In genomic region chr3:102995605-102996321, GRCm38 (mm10) we compare ENCODE assay signal across 7 mouse cellular contexts. TPM values are rescaled to one million over a fixed set of nuclear protein-coding genes. Genes with fewer than 3 reads are reported as not detected.
A peak's percentile ranks its signal among the peaks of the same experiment; 100 is the strongest.
DNase-seq lines count a peak whose midpoint lies in the region; ATAC-seq and TF ChIP-seq lines count a peak whose summit lies in the region.

Gene Sike1, plus strand, starts transcription at chr3:102995708.

- peak within 1 kb of the TSS; percentile 54 for H3K4me2 ChIP-seq in embryonic facial prominence, embryonic 12.5 days (replicated peaks)
- peak within 1 kb of the TSS; percentile 68 for H3K4me2 ChIP-seq in limb, embryonic 12.5 days
- peak within 1 kb of the TSS; percentile 53 for H3K4me2 ChIP-seq in midbrain, embryonic 15.5 days

- H3K9ac ChIP-seq in embryonic facial prominence, embryonic 12.5 days, result peak within 1 kb of the TSS; percentile 84
- peak within 1 kb of the TSS; percentile 87 for H3K9ac ChIP-seq in limb, embryonic 12.5 days (replicated peaks)
- peak within 1 kb of the TSS; percentile 95 for H3K9ac ChIP-seq in midbrain, embryonic 15.5 days

- TF ChIP-seq POLR2A in kidney, adult 2 months (IDR thresholded peaks at IDR 0.05; ENCODE audit: low read depth, low read length), result peak; percentile 67
- TF ChIP-seq POLR2A in spleen, adult 2 months (IDR thresholded peaks at IDR 0.05; ENCODE audit: low read depth, low read length), result peak; percentile 92

- no peaks in the 10 kb centered on the region for H3K27me3 ChIP-seq in embryonic facial prominence, embryonic 12.5 days
- H3K27me3 ChIP-seq in kidney, adult 2 months (replicated peaks; ENCODE audit: control insufficient read depth, insufficient read depth, low read length), result no peaks in the 10 kb centered on the region
- H3K27me3 ChIP-seq in limb, embryonic 12.5 days, result no peaks in the 10 kb centered on the region; the same call in 1 of the 2 replicates
- no peaks in the 10 kb centered on the region for H3K27me3 ChIP-seq in midbrain, embryonic 15.5 days (replicated peaks)
- no peaks in the 10 kb centered on the region for H3K27me3 ChIP-seq in spleen, adult 2 months (ENCODE audit: control insufficient read depth, insufficient read depth, low read length)

- H3K4me1 ChIP-seq in embryonic facial prominence, embryonic 12.5 days, result peaks cover 4% of the 10 kb centered on the region
- H3K4me1 ChIP-seq in kidney, adult 2 months (ENCODE audit: control insufficient read depth, insufficient read depth, low read length), result peaks cover 4% of the 10 kb centered on the region; the same call in 1 of the 2 replicates
- H3K4me1 ChIP-seq in limb, embryonic 12.5 days (replicated peaks), result peaks cover 14% of the 10 kb centered on the region
- H3K4me1 ChIP-seq in midbrain, embryonic 15.5 days, result peaks cover 19% of the 10 kb centered on the region
- H3K4me1 ChIP-seq in spleen, adult 2 months (ENCODE audit: control insufficient read depth, insufficient read depth, insufficient read length), result peaks cover 3% of the 10 kb centered on the region

- H3K9me3 ChIP-seq in embryonic facial prominence, embryonic 12.5 days, result 0 out of 2 replicates have a peak, but pooled peaks cover 7% of the 10 kb centered on the region
- H3K9me3 ChIP-seq in limb, embryonic 12.5 days, result 0 out of 2 replicates have a peak, but pooled peaks cover 4% of the 10 kb centered on the region
- H3K9me3 ChIP-seq in midbrain, embryonic 15.5 days, result no peaks in the 10 kb centered on the region

- TF ChIP-seq CTCF in kidney, adult 2 months (conservative IDR thresholded peaks at IDR 0.05; ENCODE audit: insufficient read depth, insufficient read length, low read depth, low read length), result no peak
- TF ChIP-seq CTCF in spleen, adult 2 months (IDR thresholded peaks at IDR 0.05; ENCODE audit: extremely low read depth, insufficient read depth, insufficient read length, insufficient replicate concordance), result no peak

- DNase-seq in adrenal gland, postnatal 25 days, result peak; percentile 95
- peak; percentile 97 to 98 for DNase-seq in heart, adult 18-20 months
- DNase-seq in kidney, adult 2 months, result peak; percentile 97
- peak; percentile 90 to 96 for DNase-seq in spleen, adult 2 months (ENCODE audit: low read depth in 1 of 2, low spot score in 2 of 2)

- H3K36me3 ChIP-seq in embryonic facial prominence, embryonic 12.5 days, result peaks cover 25% of the 10 kb centered on the region
- H3K36me3 ChIP-seq in kidney, adult 2 months (ENCODE audit: control insufficient read depth, insufficient read depth, low read length), result no peaks in the 10 kb centered on the region
- peaks cover 28% of the 10 kb centered on the region for H3K36me3 ChIP-seq in limb, embryonic 12.5 days
- peaks cover 28% of the 10 kb centered on the region for H3K36me3 ChIP-seq in midbrain, embryonic 15.5 days (replicated peaks)
- peaks cover 17% of the 10 kb centered on the region for H3K36me3 ChIP-seq in spleen, adult 2 months (ENCODE audit: control insufficient read depth, insufficient read depth, low read length)

- peak; percentile 95 for ATAC-seq in embryonic facial prominence, embryonic 12.5 days (ENCODE audit: insufficient number of reproducible peaks, insufficient read depth, low FRiP score, low TSS enrichment)
- peak; percentile 96 for ATAC-seq in limb, embryonic 12.5 days (ENCODE audit: insufficient number of reproducible peaks, insufficient read depth, low FRiP score, low TSS enrichment, low read depth)
- peak; percentile 99 for ATAC-seq in midbrain, embryonic 15.5 days (replicated peaks)

- WGBS in embryonic facial prominence, embryonic 12.5 days, result 1% methylated on average over 60 of the region's 60 CpGs
- WGBS in kidney, adult 2 months, result under 1% methylated on average over 60 of the region's 60 CpGs
- under 1% methylated on average over 60 of the region's 60 CpGs for WGBS in limb, embryonic 12.5 days
- WGBS in midbrain, embryonic 15.5 days, result under 1% methylated on average over 59 of the region's 60 CpGs
- 0% methylated on average over 60 of the region's 60 CpGs for WGBS in spleen, adult 2 months

- peak within 1 kb of the TSS; percentile 91 for H3K27ac ChIP-seq in embryonic facial prominence, embryonic 12.5 days
- H3K27ac ChIP-seq in kidney, adult 2 months (ENCODE audit: insufficient read depth, low read depth, low read length), result peak within 1 kb of the TSS; percentile 95
- H3K27ac ChIP-seq in limb, embryonic 12.5 days, result peak within 1 kb of the TSS; percentile 90
- H3K27ac ChIP-seq in midbrain, embryonic 15.5 days, result peak within 1 kb of the TSS; percentile 92
- peak within 1 kb of the TSS; percentile 100 for H3K27ac ChIP-seq in spleen, adult 2 months (ENCODE audit: insufficient read depth, low read length)

- H3K4me3 ChIP-seq in embryonic facial prominence, embryonic 12.5 days, result peak within 1 kb of the TSS; percentile 74
- peak within 1 kb of the TSS; percentile 98 for H3K4me3 ChIP-seq in kidney, adult 2 months (ENCODE audit: insufficient read depth, low read depth, low read length)
- peak within 1 kb of the TSS; percentile 76 for H3K4me3 ChIP-seq in limb, embryonic 12.5 days (replicated peaks)
- peak within 1 kb of the TSS; percentile 91 for H3K4me3 ChIP-seq in midbrain, embryonic 15.5 days
- H3K4me3 ChIP-seq in spleen, adult 2 months (ENCODE audit: extremely low read depth, insufficient read depth, insufficient read length), result peak within 1 kb of the TSS; percentile 91

RNA-seq across cellular contexts. Expression of gene Sike1, which starts in this region (rescaled TPM):
- 66.1 and 80.1 TPM in 2 replicates for total RNA-seq in adrenal gland, postnatal 25 days (2021)
- polyA plus RNA-seq in embryonic facial prominence, embryonic 12.5 days (2016; fragmentation: Nextera tagmentation; extraction: Ambion mirVana), result 53.3 and 58.7 TPM in 2 replicates
- total RNA-seq in heart, adult 18-20 months (2021), result 10 to 100 TPM; 63.3 to 63.8 TPM
- 16.3 and 20.0 TPM in 2 replicates for polyA plus RNA-seq in kidney, adult 2 months (2012; rRNA removed)
- 48.2 and 50.0 TPM in 2 replicates for polyA plus RNA-seq in limb, embryonic 12.5 days (2016; fragmentation: Nextera tagmentation; extraction: Ambion mirVana)
- polyA plus RNA-seq in midbrain, embryonic 15.5 days (2015; fragmentation: Nextera tagmentation; extraction: Ambion mirVana), result 57.0 and 59.2 TPM in 2 replicates
- polyA plus RNA-seq in spleen, adult 2 months (2012; rRNA removed), result 26.5 and 26.8 TPM in 2 replicates

Comparison
In these comparisons a context has a peak if more than half of its experiments do, and no peak if none do; other contexts are left out.
1. Peak in every context shown above with its lines: DNase-seq, ATAC-seq, H3K4me3 ChIP-seq and H3K27ac ChIP-seq.